Mouse (Mus musculus) forebrain, embryonic 13.5 days (tissue): ENCODE measurements around the gene Lrrc75b. TPM values are rescaled to one million over a fixed set of nuclear protein-coding genes. Genes with fewer than 3 reads are reported as not detected.

Experiments
- ATAC-seq: fragments of 200-750 bp; cut with Nextera tagmentation; 2 replicates; pipeline ENCODE4 v1.8.0; 2017
- H3K27ac ChIP-seq: fragments of 300-500 bp; sonication (generic); 2 replicates; pipeline ENCODE4 v1.5.1; 2015; ENCODE audit warnings: inconsistent platforms, mild to moderate bottlenecking, moderate library complexity
- H3K27me3 ChIP-seq: fragments of 300-500 bp; sonication (generic); 2 replicates; pipeline ENCODE4 v1.6.1; 2015; ENCODE audit warnings: mild to moderate bottlenecking, inconsistent platforms
- H3K36me3 ChIP-seq: fragments of 300-500 bp; sonication (generic); 2 replicates; pipeline ENCODE4 v1.6.1; 2015; ENCODE audit warnings: mild to moderate bottlenecking, inconsistent platforms; ENCODE audit not compliant: poor library complexity, severe bottlenecking
- H3K4me1 ChIP-seq: fragments of 300-500 bp; sonication (generic); 2 replicates; pipeline ENCODE4 v1.6.1; 2015; ENCODE audit warnings: inconsistent platforms
- H3K4me2 ChIP-seq: fragments of 300-500 bp; sonication (generic); 2 replicates; pipeline ENCODE4 v1.6.1; 2015; ENCODE audit warnings: inconsistent platforms, mild to moderate bottlenecking, moderate library complexity
- H3K4me3 ChIP-seq: fragments of 300-500 bp; sonication (generic); 2 replicates; pipeline ENCODE4 v1.5.1; 2015; ENCODE audit warnings: mild to moderate bottlenecking, inconsistent platforms
- H3K9ac ChIP-seq: fragments of 300-500 bp; sonication (generic); 2 replicates; pipeline ENCODE4 v1.6.1; 2015; ENCODE audit warnings: mild to moderate bottlenecking, inconsistent platforms
- H3K9me3 ChIP-seq: fragments of 300-500 bp; sonication (generic); replicated peaks from 2 replicates; pipeline ENCODE4 v1.6.1; 2016; ENCODE audit warnings: inconsistent platforms
- WGBS: fragments of 180-500 bp; shearing (Covaris S2); methylation state at CpG from one replicate; pipeline ENCODE4 v1.1.7; 2015; 5-methylcytosine and 5-hydroxymethylcytosine counted together
- polyA plus RNA-seq: library from polyadenylated mRNA; unstranded; fragments of >200 nt; fragmentation: Nextera tagmentation; extraction: Ambion mirVana; gene quantifications from 2 replicates; pipeline ENCODE4 v1.2.1, GENCODE M21; 2015

Gene Lrrc75b
- polyA plus RNA-seq, 1 experiment from 2014 or later = 10.4 TPM

- no peaks in the 10 kb centered on the region for H3K27me3 ChIP-seq
- no peak overlapping the region for H3K4me2 ChIP-seq
- H3K9ac ChIP-seq = no peak overlapping the region
- peaks cover 34% of the 10 kb centered on the region for H3K4me1 ChIP-seq
- no peak overlapping the region for H3K27ac ChIP-seq
- WGBS = 75% methylated on average over 13 of the region's 13 CpGs
- H3K36me3 ChIP-seq = peaks cover 16% of the 10 kb centered on the region
- H3K4me3 ChIP-seq = no peak overlapping the region
- ATAC-seq = no peak
- H3K9me3 ChIP-seq = no peaks in the 10 kb centered on the region
Measured at GRCm38 (mm10) chr10:75552701-75553450, 7.3 kb downstream of the Lrrc75b start.

- Histone ChIP-seq H3K27ac (no peak overlapping the region), H3K36me3 (peaks cover 16% of the 10 kb centered on the region), H3K9ac (no peak overlapping the region), H3K4me1 (peaks cover 26% of the 10 kb centered on the region), H3K4me3 (no peak overlapping the region), H3K27me3 (no peaks in the 10 kb centered on the region), H3K4me2 (no peak overlapping the region), H3K9me3 (no peaks in the 10 kb centered on the region)
- ATAC-seq = no peak
- WGBS = 89% methylated on average over 2 of the region's 2 CpGs
Measured at GRCm38 (mm10) chr10:75552106-75552505, 8.0 kb downstream of the Lrrc75b start.

DNA sequence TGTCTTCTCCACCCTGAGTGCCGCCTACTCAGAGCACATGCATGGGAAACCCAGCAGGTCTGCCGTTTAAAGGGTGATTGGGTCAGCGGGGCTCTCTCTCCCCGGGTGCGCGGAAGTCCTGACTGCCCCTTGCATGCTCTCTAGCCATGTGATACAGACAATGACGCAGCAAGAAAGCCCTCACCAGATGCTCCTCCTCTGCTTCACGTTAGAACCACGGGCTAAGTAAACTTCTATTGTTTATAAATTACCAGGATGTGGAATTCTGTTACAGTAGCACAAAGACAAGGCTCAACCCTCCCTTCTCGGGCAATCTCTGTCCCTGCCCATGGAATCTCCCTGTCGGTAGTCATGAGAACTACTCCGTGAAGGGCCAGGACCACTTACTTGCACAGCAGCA lies 9.0 kb downstream of the Lrrc75b start:
- ATAC-seq = no peak
- H3K4me1 ChIP-seq = peaks cover 17% of the 10 kb centered on the region
- H3K9ac ChIP-seq = no peak overlapping the region
- 64% methylated on average over 12 of the region's 12 CpGs for WGBS
- H3K36me3 ChIP-seq = peaks cover 16% of the 10 kb centered on the region
- no peaks in the 10 kb centered on the region for H3K27me3 ChIP-seq
- H3K27ac ChIP-seq = no peak overlapping the region
- H3K4me2 ChIP-seq = no peak overlapping the region
- H3K9me3 ChIP-seq = no peaks in the 10 kb centered on the region
- no peak overlapping the region for H3K4me3 ChIP-seq

- WGBS = 84% methylated on average over 7 of the region's 7 CpGs
- H3K4me3 ChIP-seq = no peak overlapping the region
- H3K27ac ChIP-seq = no peak overlapping the region
- no peaks in the 10 kb centered on the region for H3K27me3 ChIP-seq
- H3K36me3 ChIP-seq = peaks cover 16% of the 10 kb centered on the region
- no peak overlapping the region for H3K9ac ChIP-seq
- no peak overlapping the region for H3K4me2 ChIP-seq
- H3K4me1 ChIP-seq = peaks cover 7% of the 10 kb centered on the region; the same call in 1 of the 2 replicates
- H3K9me3 ChIP-seq = no peaks in the 10 kb centered on the region
- ATAC-seq = no peak
Measured at GRCm38 (mm10) chr10:75549886-75550285, 10.2 kb downstream of the Lrrc75b start.

DNA sequence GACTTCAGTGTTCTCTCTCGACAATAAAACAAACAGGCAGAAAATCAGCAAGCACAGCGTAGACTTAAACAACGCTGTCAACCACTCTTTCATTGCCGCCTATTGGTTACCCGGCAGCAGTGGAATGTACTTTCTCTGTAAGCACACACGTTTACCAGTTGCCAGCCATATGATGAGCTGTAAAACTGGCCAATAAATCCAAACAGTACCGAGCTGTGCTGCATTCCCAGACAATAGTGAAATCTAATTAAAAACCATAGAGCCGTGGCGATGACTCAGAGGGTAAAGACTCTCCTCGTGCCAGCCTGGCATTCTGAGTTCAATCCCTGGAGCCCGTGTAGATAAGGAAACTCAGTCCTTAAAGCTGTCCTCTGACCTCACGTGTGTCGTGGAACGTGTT lies 11.6 kb downstream of the Lrrc75b start:
- no peaks in the 10 kb centered on the region for H3K27me3 ChIP-seq
- WGBS = 62% methylated on average over 14 of the region's 14 CpGs
- H3K4me2 ChIP-seq = no peak overlapping the region
- no peak overlapping the region for H3K4me3 ChIP-seq
- H3K9ac ChIP-seq = no peak overlapping the region
- no peak overlapping the region for H3K27ac ChIP-seq
- H3K4me1 ChIP-seq = peaks cover 7% of the 10 kb centered on the region; the same call in 1 of the 2 replicates
- no peaks in the 10 kb centered on the region for H3K9me3 ChIP-seq
- ATAC-seq = peak; percentile 48; the same call in 1 of the 2 replicates
- peaks cover 9% of the 10 kb centered on the region for H3K36me3 ChIP-seq

GRCm38 (mm10) chr10:75547901-75548300 lies 12.2 kb downstream of the Lrrc75b start:
- no peak for ATAC-seq
- WGBS = 78% methylated on average over 7 of the region's 7 CpGs
- Histone ChIP-seq H3K36me3 (peaks cover 3% of the 10 kb centered on the region; the same call in 1 of the 2 replicates), H3K27ac (no peak overlapping the region), H3K9ac (no peak overlapping the region), H3K4me2 (no peak overlapping the region), H3K27me3 (no peaks in the 10 kb centered on the region), H3K9me3 (no peaks in the 10 kb centered on the region), H3K4me1 (peaks cover 7% of the 10 kb centered on the region; the same call in 1 of the 2 replicates), H3K4me3 (no peak overlapping the region)

- Histone ChIP-seq H3K4me1 (no peaks in the 10 kb centered on the region), H3K27me3 (no peaks in the 10 kb centered on the region), H3K4me2 (no peak overlapping the region), H3K36me3 (peaks cover 58% of the 10 kb centered on the region), H3K27ac (no peak overlapping the region), H3K4me3 (no peak overlapping the region), H3K9me3 (no peaks in the 10 kb centered on the region), H3K9ac (no peak overlapping the region)
- ATAC-seq = no peak
- WGBS = 95% methylated on average over 5 of the region's 5 CpGs
Measured at GRCm38 (mm10) chr10:75536123-75536522, 24.0 kb downstream of the Lrrc75b start.

DNA sequence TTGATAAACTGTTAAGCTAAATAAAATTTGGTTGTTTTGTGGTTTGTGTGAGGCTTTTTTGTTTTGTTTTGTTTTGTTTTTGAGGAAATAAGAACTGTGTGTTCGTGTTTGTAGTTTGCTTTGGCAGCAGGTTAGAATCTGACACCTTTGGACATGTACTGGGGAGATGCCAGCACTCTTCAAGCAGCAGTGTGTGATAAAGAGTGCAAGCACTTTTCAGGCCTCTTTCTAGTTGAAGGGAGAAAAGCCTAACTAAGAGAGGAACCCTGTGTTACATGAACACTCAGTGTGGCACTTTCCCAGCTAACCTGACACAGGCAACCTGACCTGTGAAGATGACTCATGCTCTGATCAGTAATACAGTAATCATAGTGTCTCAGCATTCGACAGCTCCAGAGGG lies 24.7 kb downstream of the Lrrc75b start:
- Histone ChIP-seq H3K9ac (no peak overlapping the region), H3K4me1 (no peaks in the 10 kb centered on the region), H3K9me3 (no peaks in the 10 kb centered on the region), H3K4me3 (no peak overlapping the region), H3K36me3 (peaks cover 63% of the 10 kb centered on the region), H3K27ac (no peak overlapping the region), H3K4me2 (no peak overlapping the region), H3K27me3 (no peaks in the 10 kb centered on the region)
- 86% methylated on average over 2 of the region's 2 CpGs for WGBS
- ATAC-seq = no peak

GRCm38 (mm10) chr10:75534934-75535333 lies 25.2 kb downstream of the Lrrc75b start:
- Histone ChIP-seq H3K4me3 (no peak overlapping the region), H3K9ac (no peak overlapping the region), H3K36me3 (peaks cover 68% of the 10 kb centered on the region), H3K4me2 (no peak overlapping the region), H3K27me3 (no peaks in the 10 kb centered on the region), H3K27ac (no peak overlapping the region), H3K9me3 (no peaks in the 10 kb centered on the region), H3K4me1 (no peaks in the 10 kb centered on the region)
- 89% methylated on average over 8 of the region's 8 CpGs for WGBS
- ATAC-seq = no peak

GRCm38 (mm10) chr10:75534216-75534615 lies 25.9 kb downstream of the Lrrc75b start:
- no peak overlapping the region for H3K4me3 ChIP-seq
- no peaks in the 10 kb centered on the region for H3K27me3 ChIP-seq
- no peak overlapping the region for H3K9ac ChIP-seq
- ATAC-seq = no peak
- H3K4me2 ChIP-seq = no peak overlapping the region
- peaks cover 70% of the 10 kb centered on the region for H3K36me3 ChIP-seq
- WGBS = 90% methylated on average over 8 of the region's 8 CpGs
- H3K4me1 ChIP-seq = no peaks in the 10 kb centered on the region
- no peaks in the 10 kb centered on the region for H3K9me3 ChIP-seq
- H3K27ac ChIP-seq = no peak overlapping the region

DNA sequence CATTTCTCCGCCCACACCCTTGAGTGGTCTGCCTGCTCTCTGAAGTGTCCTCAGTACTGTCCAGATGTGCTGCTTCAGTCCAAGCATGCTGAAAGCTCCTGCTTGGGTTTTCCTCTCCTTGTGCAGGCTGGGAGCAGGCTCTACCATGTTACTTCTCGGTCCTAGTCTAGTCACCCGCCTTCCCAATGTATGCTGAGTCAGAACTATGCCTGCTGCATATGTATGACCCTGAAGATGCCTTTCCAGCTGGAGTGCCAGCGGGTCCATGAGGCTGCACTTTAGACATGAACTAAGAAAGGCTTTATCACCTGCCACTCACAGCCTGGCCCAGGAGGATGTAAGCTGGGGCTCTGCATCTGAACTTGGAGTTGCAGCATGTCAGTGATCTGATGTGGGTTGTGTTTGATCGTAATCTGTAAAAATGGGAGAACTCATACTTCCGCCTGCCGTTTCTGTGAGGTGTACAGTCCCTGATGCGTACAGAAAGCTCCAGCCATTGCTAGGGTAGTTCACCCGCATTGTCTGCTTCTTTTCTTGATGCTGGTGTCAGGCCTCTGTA lies 28.5 kb downstream of the Lrrc75b start:
- no peak for ATAC-seq
- Histone ChIP-seq H3K27me3 (no peaks in the 10 kb centered on the region), H3K36me3 (peaks cover 70% of the 10 kb centered on the region), H3K9me3 (no peaks in the 10 kb centered on the region), H3K9ac (no peak overlapping the region), H3K4me1 (no peaks in the 10 kb centered on the region), H3K27ac (no peak overlapping the region), H3K4me3 (no peak overlapping the region), H3K4me2 (no peak overlapping the region)
- 88% methylated on average over 9 of the region's 9 CpGs for WGBS

- no peak for ATAC-seq
- Histone ChIP-seq H3K4me3 (no peak overlapping the region), H3K9ac (no peak overlapping the region), H3K4me1 (no peaks in the 10 kb centered on the region), H3K36me3 (peaks cover 66% of the 10 kb centered on the region), H3K9me3 (no peaks in the 10 kb centered on the region), H3K27me3 (no peaks in the 10 kb centered on the region), H3K27ac (no peak overlapping the region), H3K4me2 (no peak overlapping the region)
- WGBS = 90% methylated on average over 2 of the region's 2 CpGs
Measured at GRCm38 (mm10) chr10:75530322-75530721, 29.8 kb downstream of the Lrrc75b start.
